Mouse (Mus musculus): ENCODE results near the gene Olfr1126. TPM values are rescaled to one million over a fixed set of nuclear protein-coding genes. Genes with fewer than 3 reads are reported as not detected.
"Not testable (repeated sequence)": the region's sequence is repeated elsewhere in the genome, so short reads cannot be mapped to it uniquely, and the experiment has no call there.

The Olfr1126 gene
- not detected for polyA plus RNA-seq (2021)

GRCm38 (mm10) chr2:87453662-87454061 is at the start of gene Olfr1126:
Olfr1126 (plus strand) TSS chr2:87453962.
- H3K27me3 ChIP-seq = no peaks in the 10 kb centered on the region
- TF ChIP-seq CTCF (IDR thresholded peaks at IDR 0.05) = no peak
- DNase-seq (ENCODE audit: low read depth, low spot score) (no peak), ATAC-seq (no peak)
- ChIA-PET CTCF (no interaction called here), POLR2A (no interaction called here)
- in situ Hi-C loops (cut with MboI; ENCODE audit: low pct_unique_long_range_greater_than_20kb) = no loop called here

- ATAC-seq = no peak
- ChIA-PET POLR2A (no interaction called here), CTCF (no interaction called here)
- DNase-seq (ENCODE audit: low read depth, low spot score) = no peak
- no peaks in the 10 kb centered on the region for H3K27me3 ChIP-seq
- in situ Hi-C loops (cut with MboI; ENCODE audit: low pct_unique_long_range_greater_than_20kb) = no loop called here
- no peak for TF ChIP-seq CTCF (IDR thresholded peaks at IDR 0.05)
These were observed 37.4 kb upstream of the Olfr1126 start, which contains the start of gene Olfr1123 for GRCm38 (mm10) chr2:87416335-87416734. Olfr1123 (plus strand) TSS chr2:87416635.

DNA sequence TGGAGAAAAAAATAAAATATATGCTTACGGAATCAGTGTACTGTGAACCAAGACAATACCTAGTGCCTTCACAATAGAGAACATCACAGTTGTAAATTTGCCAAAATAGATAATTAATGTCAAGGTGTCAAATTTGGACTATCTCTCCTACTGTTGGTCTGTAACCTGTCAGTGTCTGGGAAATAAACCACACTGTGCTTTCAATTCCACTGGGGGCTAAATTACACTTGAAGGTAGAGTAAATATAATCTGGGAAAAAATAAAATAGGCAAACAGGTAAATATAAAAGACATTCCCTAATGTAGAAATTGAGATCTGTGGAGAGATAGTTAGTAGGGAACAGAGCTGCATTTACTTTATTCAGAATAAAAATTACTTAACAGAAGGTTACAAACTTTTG is 23.8 kb upstream of the Olfr1126 start, which contains the start of gene Olfr1124:
Olfr1124 (plus strand) TSS at position 301 of the 400 bp plus-strand sequence.
- ChIA-PET CTCF (no interaction called here), POLR2A (no interaction called here)
- TF ChIP-seq CTCF (IDR thresholded peaks at IDR 0.05) = no peak
- ATAC-seq = no peak
- in situ Hi-C loops (cut with MboI; ENCODE audit: low pct_unique_long_range_greater_than_20kb) = no loop called here
- H3K27me3 ChIP-seq = no peaks in the 10 kb centered on the region
- no peak for DNase-seq (ENCODE audit: low read depth, low spot score)

DNA sequence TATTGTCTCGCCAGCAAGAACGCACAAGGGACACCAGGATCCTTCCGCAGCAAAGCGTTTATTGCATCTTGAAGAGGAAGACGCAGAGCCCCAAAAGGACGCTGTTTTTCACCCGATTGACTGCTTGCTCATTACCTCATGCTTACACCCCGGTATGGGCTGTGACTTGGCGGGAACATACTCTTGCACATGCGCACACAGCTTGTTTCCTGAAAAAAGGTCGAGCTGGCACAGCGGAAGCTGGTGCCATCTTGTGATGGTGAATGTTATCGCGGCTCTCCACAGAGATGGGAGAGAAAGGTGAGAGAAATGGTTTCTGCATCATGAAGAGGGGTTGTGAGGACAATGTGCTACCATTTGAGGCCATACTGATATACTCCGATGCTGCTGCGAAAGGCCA is 16.0 kb upstream of the Olfr1126 start:
- ChIA-PET CTCF (no interaction called here), POLR2A (no interaction called here)
- no peak for TF ChIP-seq CTCF (IDR thresholded peaks at IDR 0.05)
- no peak for DNase-seq (ENCODE audit: low read depth, low spot score)
- no peaks in the 10 kb centered on the region for H3K27me3 ChIP-seq
- in situ Hi-C loops (cut with MboI; ENCODE audit: low pct_unique_long_range_greater_than_20kb) = no loop called here
- ATAC-seq = no peak

- ChIA-PET CTCF (no interaction called here), POLR2A (no interaction called here)
- no peak for ATAC-seq
- no peak for TF ChIP-seq CTCF (IDR thresholded peaks at IDR 0.05)
- in situ Hi-C loops (cut with MboI; ENCODE audit: low pct_unique_long_range_greater_than_20kb) = no loop called here
- no peak for DNase-seq (ENCODE audit: low read depth, low spot score)
- H3K27me3 ChIP-seq = no peaks in the 10 kb centered on the region
These were observed 8.0 kb downstream of the Olfr1126 start for GRCm38 (mm10) chr2:87461769-87462168.

GRCm38 (mm10) chr2:87480207-87480606 is 26.4 kb downstream of the Olfr1126 start:
- ChIA-PET CTCF (no interaction called here), POLR2A (no interaction called here)
- no peaks in the 10 kb centered on the region for H3K27me3 ChIP-seq
- ATAC-seq = no peak
- no peak for TF ChIP-seq CTCF (IDR thresholded peaks at IDR 0.05)
- in situ Hi-C loops (cut with MboI; ENCODE audit: low pct_unique_long_range_greater_than_20kb) = no loop called here
- no peak for DNase-seq (ENCODE audit: low read depth, low spot score)

GRCm38 (mm10) chr2:87481158-87481557 is 27.4 kb downstream of the Olfr1126 start:
- DNase-seq (ENCODE audit: low read depth, low spot score) (no peak), ATAC-seq (no peak)
- in situ Hi-C loops (cut with MboI; ENCODE audit: low pct_unique_long_range_greater_than_20kb) = no loop called here
- ChIA-PET POLR2A (no interaction called here), CTCF (no interaction called here)
- no peak for TF ChIP-seq CTCF (IDR thresholded peaks at IDR 0.05)
- no peaks in the 10 kb centered on the region for H3K27me3 ChIP-seq

GRCm38 (mm10) chr2:87482276-87482675 is 28.5 kb downstream of the Olfr1126 start:
- no peak for DNase-seq (ENCODE audit: low read depth, low spot score)
- in situ Hi-C loops (cut with MboI; ENCODE audit: low pct_unique_long_range_greater_than_20kb) = no loop called here
- H3K27me3 ChIP-seq = no peaks in the 10 kb centered on the region
- TF ChIP-seq CTCF (IDR thresholded peaks at IDR 0.05) = no peak
- POLR2A ChIA-PET = no interaction called here
- CTCF ChIA-PET = no interaction called here
- no peak for ATAC-seq

DNA sequence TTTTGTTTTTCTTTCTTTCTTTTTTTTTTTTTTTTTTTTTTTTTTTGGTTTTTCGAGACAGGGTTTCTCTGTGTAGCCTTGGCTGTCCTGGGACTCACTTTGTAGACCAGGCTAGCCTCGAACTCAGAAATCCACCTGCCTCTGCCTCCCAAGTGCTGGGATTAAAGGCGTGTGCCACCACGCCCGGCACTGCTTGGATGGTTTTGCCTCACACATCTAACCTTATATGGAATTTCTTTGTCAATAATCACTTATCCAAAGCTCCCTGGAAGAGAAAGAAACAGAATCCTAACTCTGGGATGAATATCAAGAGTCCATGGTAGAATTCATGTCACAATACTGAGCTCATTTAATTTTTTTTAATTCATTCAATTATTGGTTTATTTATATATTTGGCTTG is 43.2 kb downstream of the Olfr1126 start, which contains the start of gene Pramel7:
Pramel7 (minus strand) TSS at position 101 of the 400 bp plus-strand sequence.
- POLR2A ChIA-PET; in situ Hi-C loops (cut with MboI; ENCODE audit: low pct_unique_long_range_greater_than_20kb): not testable (repeated sequence)

GRCm38 (mm10) chr2:87506265-87506664 is 52.5 kb downstream of the Olfr1126 start, which contains the start of gene Pramel6:
Pramel6 (plus strand) TSS chr2:87506565.
- no peaks in the 10 kb centered on the region for H3K27me3 ChIP-seq
- DNase-seq (ENCODE audit: low read depth, low spot score) = no peak
- TF ChIP-seq CTCF (IDR thresholded peaks at IDR 0.05) = no peak
- POLR2A ChIA-PET = no interaction called here
- ATAC-seq = no peak
- CTCF ChIA-PET = no interaction called here
- in situ Hi-C loops (cut with MboI; ENCODE audit: low pct_unique_long_range_greater_than_20kb) = no loop called here

More for the DNA sequence above, 43.2 kb downstream of the Olfr1126 start, which contains the start of gene Pramel7:
- CTCF ChIA-PET; DNase-seq (ENCODE audit: low read depth, low spot score); ATAC-seq; H3K27me3 ChIP-seq: not testable (repeated sequence)

Other genes starting within 250 kb of the Olfr1126 start
- gene Olfr1113, start 245.0 kb upstream of the Olfr1126 start, polyA plus RNA-seq (2021) = not detected
- not detected for gene Olfr1115, start 205.9 kb upstream of the Olfr1126 start, polyA plus RNA-seq (2021)
- not detected for gene Olfr1116, start 186.4 kb upstream of the Olfr1126 start, polyA plus RNA-seq (2021)
- gene Olfr1118, start 146.4 kb upstream of the Olfr1126 start, polyA plus RNA-seq (2021) = not detected
- not detected for gene Olfr1120, start 99.1 kb upstream of the Olfr1126 start, polyA plus RNA-seq (2021)
- not detected for gene Olfr1121, start 84.1 kb upstream of the Olfr1126 start, polyA plus RNA-seq (2021)
- not detected for gene Olfr1122, start 68.1 kb upstream of the Olfr1126 start, polyA plus RNA-seq (2021)
- gene Olfr1123, start 37.3 kb upstream of the Olfr1126 start, polyA plus RNA-seq (2021) = not detected
- not detected for gene Olfr1124, start 23.7 kb upstream of the Olfr1126 start, polyA plus RNA-seq (2021)
- gene Pramel7, start 43.1 kb downstream of the Olfr1126 start, polyA plus RNA-seq (2021) = not detected
- gene Pramel6, start 52.6 kb downstream of the Olfr1126 start, polyA plus RNA-seq (2021) = not detected
- gene Olfr153, start 77.8 kb downstream of the Olfr1126 start, polyA plus RNA-seq (2021) = not detected
- gene Olfr1128, start 91.6 kb downstream of the Olfr1126 start, polyA plus RNA-seq (2021) = not detected
- not detected for gene Olfr1129, start 119.9 kb downstream of the Olfr1126 start, polyA plus RNA-seq (2021)
- gene Olfr1130, start 152.2 kb downstream of the Olfr1126 start, polyA plus RNA-seq (2021) = not detected
- gene Olfr1131, start 173.1 kb downstream of the Olfr1126 start, polyA plus RNA-seq (2021) = not detected
- gene Olfr1132, start 183.6 kb downstream of the Olfr1126 start, polyA plus RNA-seq (2021) = not detected
- gene Olfr1133, start 193.4 kb downstream of the Olfr1126 start, polyA plus RNA-seq (2021) = not detected
- not detected for gene Olfr1134, start 204.5 kb downstream of the Olfr1126 start, polyA plus RNA-seq (2021)
- gene Olfr1135, start 219.7 kb downstream of the Olfr1126 start, polyA plus RNA-seq (2021) = not detected
- not detected for gene Olfr1136, start 240.0 kb downstream of the Olfr1126 start, polyA plus RNA-seq (2021)